13 mouse cellular contexts compared by ENCODE assay signal in the genomic region with DNA sequence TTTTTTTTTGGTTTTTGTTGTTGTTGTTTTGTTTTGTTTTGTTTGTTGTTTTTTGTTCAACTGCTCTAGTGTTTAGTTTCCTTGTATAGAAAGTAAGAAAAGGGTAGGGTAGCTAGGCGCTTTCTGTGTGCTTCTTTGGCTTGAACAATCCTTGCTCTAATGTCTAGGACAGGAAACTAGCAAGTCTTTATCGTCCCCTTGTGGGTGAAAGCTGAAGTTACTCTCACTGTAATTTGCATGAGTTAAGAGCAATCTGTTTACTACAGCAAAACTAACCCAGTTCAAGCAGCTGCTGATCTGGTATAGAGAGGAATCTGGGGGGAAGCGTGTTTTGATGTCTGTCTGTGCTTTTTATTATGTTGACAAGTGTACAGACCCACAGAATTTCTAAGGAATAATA. TPM values are rescaled to one million over a fixed set of nuclear protein-coding genes. Genes with fewer than 3 reads are reported as not detected.
DNase-seq lines count a peak whose midpoint lies in the region; TF ChIP-seq lines count a peak whose summit lies in the region.
"Had no signal": no experiment of that assay in that cellular context is flagged by ENCODE, and none has a peak within 500 bp of the region (broad histone marks: within the 10 kb centered on the region; RNA-seq: fewer than 3 reads in every experiment).

No protein-coding gene starts in this region.

- DNase-seq in heart, adult 2 months = no peak
- DNase-seq in heart, adult 11 months = no peak
- DNase-seq in retina, postnatal 1 day = peak; percentile 26
- no peak for DNase-seq in retina, embryonic 14.5 days (ENCODE audit: low spot score)
- DNase-seq in adipocyte (ENCODE audit: low spot score) = peak; percentile 29
- DNase-seq in urinary bladder, postnatal 10 days (ENCODE audit: low spot score) = no peak
- DNase-seq in c-Kit-positive CD71-positive TER-119-positive erythroid progenitor cells, embryonic 14.5 days (ENCODE audit: low spot score) = no peak
- DNase-seq: gastrocnemius, postnatal 10 days; lung, adult 2 months had no signal

- no peak overlapping the region for H3K9ac ChIP-seq in heart, adult 2 months (ENCODE audit: low read depth, low read length)
- H3K9ac ChIP-seq: heart, embryonic 15.5 days; midbrain, embryonic 12.5 days; neural tube, embryonic 15.5 days had no signal

- 28% methylated on average over 3 of the region's 3 CpGs for WGBS in heart, adult 2 months

- no peaks in the 10 kb centered on the region for H3K36me3 ChIP-seq in heart, adult 2 months (ENCODE audit: control insufficient read depth, insufficient read depth, low read length)
- H3K36me3 ChIP-seq: heart, embryonic 15.5 days; midbrain, embryonic 12.5 days; neural tube, embryonic 15.5 days had no signal

- TF ChIP-seq POLR2A in heart, adult 2 months (IDR thresholded peaks at IDR 0.05; ENCODE audit: insufficient read depth, low read depth, low read length) = no peak

- no peaks in the 10 kb centered on the region for H3K79me2 ChIP-seq in heart, adult 2 months (replicated peaks; ENCODE audit: control insufficient read depth, insufficient read depth, low read length)

- intact Hi-C loops in heart, adult 2 months (cut with DNase I) = no loop called here

- no peaks in the 10 kb centered on the region for H3K27me3 ChIP-seq in heart, adult 2 months (ENCODE audit: control insufficient read depth, insufficient read depth, low read length)
- H3K27me3 ChIP-seq: heart, embryonic 15.5 days; midbrain, embryonic 12.5 days; neural tube, embryonic 15.5 days had no signal

- H3K27ac ChIP-seq in heart, adult 2 months = no peak overlapping the region
- H3K27ac ChIP-seq: heart, embryonic 15.5 days; midbrain, embryonic 12.5 days; neural tube, embryonic 15.5 days had no signal

- no peaks in the 10 kb centered on the region for H3K4me1 ChIP-seq in heart, adult 2 months (ENCODE audit: control insufficient read depth, insufficient read depth, low read length)
- H3K4me1 ChIP-seq: heart, embryonic 15.5 days; midbrain, embryonic 12.5 days; neural tube, embryonic 15.5 days had no signal

- peak; percentile 17; the same call in 1 of the 2 replicates for TF ChIP-seq CTCF in heart, adult 2 months (IDR thresholded peaks at IDR 0.05)

- no peak for TF ChIP-seq EP300 in heart, adult 2 months (IDR thresholded peaks at IDR 0.05; ENCODE audit: insufficient read depth, low read depth, low read length)

- H3K4me3 ChIP-seq in heart, adult 2 months = no peak overlapping the region
- H3K4me3 ChIP-seq: erythroblast, embryonic 14.5 days; heart, embryonic 15.5 days; midbrain, embryonic 12.5 days; neural tube, embryonic 15.5 days had no signal

RNA-seq across cellular contexts. Expression of gene Rab9b, which starts 18.3 kb away (rescaled TPM):
- under 1 TPM; 0.07 to 0.26 TPM for total RNA-seq in heart, adult 2 months (2021)
- polyA plus RNA-seq in heart, adult 2 months (2012; rRNA removed) = 0.14 and 0.20 TPM in 2 replicates
- polyA plus RNA-seq: erythroblast, embryonic 14.5 days; lung, adult 2 months had no signal

RNA-seq across cellular contexts. Expression of gene Plp1, which starts 27.8 kb away (rescaled TPM):
- 1 to 10 TPM; 3.2 to 3.6 TPM for total RNA-seq in heart, adult 2 months (2021)
- 7.3 and 11.2 TPM in 2 replicates for polyA plus RNA-seq in heart, adult 2 months (2012; rRNA removed)
- polyA plus RNA-seq: erythroblast, embryonic 14.5 days had no signal

Comparison
In these comparisons a context has a peak if more than half of its experiments do, and no peak if none do; other contexts are left out.
1. DNase-seq: peak in retina, postnatal 1 day (single experiment) and adipocyte (single experiment); none in heart, adult 2 months (0 of 2), heart, adult 11 months (single experiment), retina, embryonic 14.5 days (single experiment), urinary bladder, postnatal 10 days (single experiment) and c-Kit-positive CD71-positive TER-119-positive erythroid progenitor cells, embryonic 14.5 days (single experiment).